Mouse (Mus musculus): ENCODE measurements around the gene Panx1.

Gene Panx1

GRCm38 (mm10) chr9:15045084-15045669, at the start of gene Panx1:
Gene Panx1, minus strand, starts transcription at chr9:15045478.
- no peak for DNase-seq (ENCODE audit: extremely low read depth, insufficient read length, low spot score)

DNA sequence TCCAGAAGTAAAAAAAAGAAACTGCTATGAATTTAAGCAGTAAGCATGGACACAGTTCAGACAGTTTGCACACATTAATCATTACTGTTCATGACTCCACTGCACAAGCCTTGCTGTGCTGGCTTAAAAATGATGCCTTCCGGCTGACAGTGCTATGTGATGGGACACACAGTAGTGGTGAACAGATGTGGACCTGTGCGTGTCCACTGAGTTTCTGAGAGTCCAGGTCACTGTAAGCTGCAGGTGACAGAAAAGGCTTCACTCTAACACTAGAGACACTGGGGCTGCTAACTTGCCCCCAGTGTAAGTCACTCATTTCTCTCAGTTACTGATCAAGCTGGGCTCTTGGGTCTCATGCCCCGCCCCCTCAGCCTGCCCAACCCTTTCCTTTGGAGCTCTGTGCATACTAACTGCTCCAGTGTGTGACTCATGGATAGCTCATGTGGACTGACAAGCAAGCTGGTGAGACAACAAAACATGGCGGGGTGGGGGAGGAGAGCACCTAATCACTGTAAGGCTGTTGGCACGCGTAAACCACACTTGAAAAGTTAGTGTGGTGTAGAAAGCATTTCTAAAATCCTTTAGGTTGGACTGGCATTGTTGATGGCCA, 23.5 kb upstream of the Panx1 start:
- DNase-seq (ENCODE audit: extremely low read depth, insufficient read length, low spot score) = peak; percentile 69

- DNase-seq (ENCODE audit: extremely low read depth, insufficient read length, low spot score) = no peak
Measured at GRCm38 (mm10) chr9:15067995-15068685, 22.9 kb upstream of the Panx1 start.

- no peak for DNase-seq (ENCODE audit: extremely low read depth, insufficient read length, low spot score)
Measured at GRCm38 (mm10) chr9:15064176-15064575, 18.9 kb upstream of the Panx1 start.

DNA sequence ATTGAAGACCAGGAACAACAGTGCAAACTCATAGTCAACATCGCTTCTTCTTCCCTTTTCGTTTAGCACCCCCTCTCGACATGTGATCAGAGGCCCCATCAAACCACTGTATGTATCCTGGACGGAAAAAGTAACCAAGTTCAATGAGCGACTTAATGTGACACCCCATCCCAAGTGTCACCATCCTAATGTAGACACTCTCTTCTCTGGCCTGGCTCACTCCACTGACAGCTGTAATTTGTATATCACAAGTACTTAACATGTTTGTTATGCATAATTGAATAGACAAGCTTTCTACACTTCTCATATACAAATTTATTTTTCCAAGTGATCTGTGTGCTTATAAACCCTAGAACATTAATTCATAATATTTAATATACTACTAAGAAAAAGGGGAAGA, 15.6 kb upstream of the Panx1 start:
- no peak for DNase-seq (ENCODE audit: extremely low read depth, insufficient read length, low spot score)

DNA sequence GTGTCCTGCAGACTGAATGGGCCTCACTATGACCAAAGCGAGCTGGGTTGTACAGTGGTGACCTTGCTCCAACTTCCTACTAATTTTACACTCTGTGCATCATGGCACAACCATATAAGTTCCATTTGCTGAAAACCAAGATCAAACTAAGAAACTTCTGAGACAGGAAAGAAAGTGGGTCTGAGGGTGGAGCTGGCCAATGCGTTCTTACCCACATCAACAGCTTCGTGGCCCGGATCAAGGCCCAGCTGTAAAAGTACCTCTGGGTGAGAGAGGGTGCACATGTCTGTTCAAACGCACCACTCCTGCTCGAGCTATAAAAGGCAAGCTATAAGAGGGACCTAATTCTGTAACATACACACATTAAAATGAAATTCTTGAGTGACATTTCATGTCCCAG, 14.7 kb upstream of the Panx1 start:
- no peak for DNase-seq (ENCODE audit: extremely low read depth, insufficient read length, low spot score)

GRCm38 (mm10) chr9:15045740-15046139, 462 bp upstream of the Panx1 start:
- DNase-seq (ENCODE audit: extremely low read depth, insufficient read length, low spot score) = no peak

GRCm38 (mm10) chr9:15044391-15045083, 741 bp downstream of the Panx1 start:
- no peak for DNase-seq (ENCODE audit: extremely low read depth, insufficient read length, low spot score)

- no peak for DNase-seq (ENCODE audit: extremely low read depth, insufficient read length, low spot score)
Measured at GRCm38 (mm10) chr9:15041556-15041955, 3.7 kb downstream of the Panx1 start.

DNA sequence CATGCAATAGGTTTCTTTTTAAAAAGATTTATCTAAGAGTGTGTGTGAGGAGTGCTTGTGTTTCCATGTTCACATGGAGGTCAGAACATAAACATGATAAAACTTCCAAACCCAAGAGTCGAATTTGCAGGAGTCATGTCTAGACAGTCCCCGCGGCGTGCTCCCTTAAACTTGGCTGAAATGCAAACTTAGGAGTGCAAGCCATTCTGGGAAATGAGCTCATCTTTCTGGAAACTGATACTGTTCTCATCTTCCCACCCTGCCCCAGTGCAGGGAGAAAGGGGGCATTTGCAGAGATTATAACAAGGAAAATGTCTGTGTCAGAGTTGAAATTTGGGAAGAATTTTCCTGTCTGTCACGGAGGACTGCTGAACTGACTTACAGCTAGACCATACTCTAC, 5.4 kb downstream of the Panx1 start:
- no peak for DNase-seq (ENCODE audit: extremely low read depth, insufficient read length, low spot score)

DNA sequence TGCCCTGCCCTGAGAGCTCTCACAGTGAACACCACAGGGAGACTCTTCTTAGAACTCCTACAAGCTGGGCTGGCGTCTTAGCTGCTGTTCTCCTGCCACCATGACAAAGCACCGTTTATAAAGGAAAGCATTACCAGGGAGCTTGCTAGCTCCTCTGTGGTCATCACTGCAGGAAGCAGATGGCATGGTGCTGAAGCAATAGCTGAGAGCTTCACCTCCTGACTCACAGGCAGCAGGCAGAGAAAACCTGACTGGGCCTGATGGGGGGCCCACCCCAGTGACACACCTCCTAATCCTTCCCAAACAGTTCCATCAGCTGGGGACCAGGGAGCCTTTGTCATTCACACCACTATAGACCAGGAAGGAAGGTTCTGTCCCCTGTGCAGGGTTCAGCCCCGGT, 7.6 kb downstream of the Panx1 start:
- DNase-seq (ENCODE audit: extremely low read depth, insufficient read length, low spot score) = no peak

DNA sequence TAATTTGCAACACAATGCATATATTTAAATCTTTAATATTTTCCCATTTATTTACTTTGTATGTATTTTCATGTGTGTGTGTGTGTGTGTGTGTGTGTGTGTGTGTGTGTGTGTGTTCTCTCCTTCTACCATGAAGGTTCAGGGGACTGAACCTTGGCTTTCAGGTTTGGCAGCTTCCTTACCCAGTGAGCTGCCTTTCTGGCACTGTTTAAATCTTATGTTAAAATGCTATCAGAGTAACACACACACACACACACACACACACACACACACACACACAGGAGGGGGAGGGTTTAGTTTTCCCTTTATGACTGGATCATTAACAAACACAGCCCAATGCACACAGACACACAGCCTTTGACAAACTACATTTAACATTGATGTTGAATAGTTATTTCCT, 8.0 kb downstream of the Panx1 start:
- no peak for DNase-seq (ENCODE audit: extremely low read depth, insufficient read length, low spot score)

DNA sequence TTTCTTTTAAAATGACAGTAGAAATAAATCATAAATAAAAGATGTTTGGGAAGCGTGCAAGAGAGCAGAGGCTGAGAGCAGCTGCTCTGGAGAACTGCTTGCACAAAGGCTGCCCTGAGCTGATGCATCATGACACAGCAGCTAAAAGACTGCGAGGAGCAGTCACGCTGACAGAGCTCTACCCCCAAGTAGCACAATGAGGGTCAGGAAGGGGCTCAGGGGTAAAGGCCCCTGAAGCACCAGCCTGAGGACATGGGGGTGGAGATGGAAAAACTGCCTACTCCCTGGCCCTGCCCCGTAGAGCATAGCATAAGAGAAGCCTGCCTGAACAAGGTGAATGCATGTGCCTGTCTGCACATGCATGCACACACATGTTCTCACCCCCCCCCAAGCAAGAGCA, 8.5 kb downstream of the Panx1 start:
- no peak for DNase-seq (ENCODE audit: extremely low read depth, insufficient read length, low spot score)

GRCm38 (mm10) chr9:15036405-15036804, 8.9 kb downstream of the Panx1 start:
- no peak for DNase-seq (ENCODE audit: extremely low read depth, insufficient read length, low spot score)

GRCm38 (mm10) chr9:15035979-15036378, 9.3 kb downstream of the Panx1 start:
- DNase-seq (ENCODE audit: extremely low read depth, insufficient read length, low spot score) = no peak

DNA sequence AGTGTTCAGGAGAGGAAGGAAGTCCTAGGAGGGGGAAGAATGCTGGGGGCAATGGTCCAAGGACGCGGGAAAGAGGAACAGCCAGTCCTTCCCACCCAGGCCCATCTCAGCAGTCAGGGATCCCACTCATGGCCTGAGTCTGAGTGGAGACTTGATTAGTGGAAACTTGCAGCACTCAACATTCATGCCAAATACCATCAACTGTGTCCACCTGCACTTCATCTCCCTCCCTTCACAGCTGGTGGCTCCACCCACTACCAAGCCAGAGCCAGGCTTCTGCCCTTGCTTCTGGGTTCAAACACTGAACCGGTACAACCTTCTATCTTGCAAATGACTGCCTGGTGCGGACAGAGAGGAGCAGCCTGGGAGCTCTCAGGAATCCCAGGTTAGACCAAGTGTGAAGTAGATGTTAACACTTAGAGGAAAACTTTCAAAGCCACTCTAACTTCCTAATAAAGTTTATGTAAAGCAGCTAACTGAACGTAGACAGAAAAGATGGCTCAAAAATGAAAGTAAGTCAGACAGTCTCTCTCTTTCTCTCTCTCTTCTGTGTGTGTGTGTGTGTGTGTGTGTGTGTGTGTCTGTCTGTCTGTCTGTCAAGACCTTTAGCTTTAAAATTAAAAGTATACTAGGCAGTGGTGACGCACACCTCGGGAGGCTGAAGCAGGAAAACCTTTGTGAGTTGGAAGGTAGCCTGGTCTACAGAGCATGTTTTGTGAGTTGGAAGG, 10.6 kb downstream of the Panx1 start:
- DNase-seq (ENCODE audit: extremely low read depth, insufficient read length, low spot score) = no peak

DNA sequence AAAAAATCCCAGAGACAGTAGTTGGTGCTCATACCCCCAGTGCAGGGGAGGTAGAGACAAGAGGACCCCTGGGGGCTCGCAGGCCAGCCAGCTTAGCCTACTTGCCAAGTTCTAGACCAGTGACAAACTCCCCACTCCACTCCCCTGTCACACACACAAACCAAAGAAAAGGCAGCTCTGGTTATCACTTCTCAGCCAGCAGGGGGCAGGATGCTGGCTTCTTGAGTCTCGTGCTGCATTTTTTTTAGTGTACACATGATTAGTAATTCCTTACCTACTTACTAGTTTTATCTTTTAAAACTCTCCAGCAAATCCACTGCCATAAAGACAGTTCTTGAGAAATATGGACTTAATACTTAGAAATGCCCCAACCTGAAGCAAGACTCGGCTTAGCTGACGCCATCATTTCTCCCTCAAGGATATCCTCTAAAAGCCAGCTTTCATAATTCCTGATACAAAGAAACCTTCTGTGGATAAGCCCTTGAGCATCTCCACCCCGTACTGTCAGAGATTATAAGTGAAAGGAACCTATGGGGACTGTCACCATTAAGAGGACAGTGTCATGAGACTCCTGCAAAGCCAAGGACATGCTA, 11.6 kb downstream of the Panx1 start:
- DNase-seq (ENCODE audit: extremely low read depth, insufficient read length, low spot score) = no peak

DNA sequence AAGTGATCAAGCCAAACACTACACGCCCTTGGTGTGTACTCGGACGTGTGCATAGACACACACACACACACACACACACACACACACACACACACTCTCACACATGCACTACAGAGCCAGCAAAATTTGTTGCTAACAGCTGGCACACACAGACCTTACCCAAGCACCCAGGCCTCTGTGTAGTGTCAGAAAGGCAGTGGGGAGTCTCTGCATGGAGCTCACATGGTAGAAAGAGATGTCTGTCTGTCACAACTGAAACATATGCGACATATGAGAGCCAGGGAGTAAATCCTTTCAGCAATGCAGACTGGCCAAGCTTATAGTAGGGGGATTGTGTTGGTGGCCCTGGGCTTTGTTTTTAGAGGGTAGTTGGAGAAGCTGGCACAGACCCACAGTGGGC, 12.5 kb downstream of the Panx1 start:
- no peak for DNase-seq (ENCODE audit: extremely low read depth, insufficient read length, low spot score)

DNA sequence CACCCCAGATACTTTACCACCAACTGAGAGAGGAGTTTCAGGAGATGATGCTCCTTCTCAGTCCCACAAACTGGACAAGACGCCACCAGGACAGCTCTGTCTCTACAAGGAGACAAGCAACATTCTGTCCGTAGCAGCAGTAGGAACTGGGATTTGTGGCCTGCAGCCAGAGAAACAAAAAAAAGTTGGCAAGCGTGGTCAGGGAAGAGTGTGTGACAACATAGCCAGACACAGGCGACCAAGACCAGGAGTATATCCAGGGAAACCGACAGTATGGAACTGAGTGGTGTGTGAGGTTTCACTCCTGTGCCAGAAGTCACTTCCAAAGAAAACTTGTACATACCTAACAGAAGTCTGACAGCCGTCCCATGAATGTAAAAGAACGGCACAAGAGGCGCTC, 14.5 kb downstream of the Panx1 start:
- no peak for DNase-seq (ENCODE audit: extremely low read depth, insufficient read length, low spot score)

DNA sequence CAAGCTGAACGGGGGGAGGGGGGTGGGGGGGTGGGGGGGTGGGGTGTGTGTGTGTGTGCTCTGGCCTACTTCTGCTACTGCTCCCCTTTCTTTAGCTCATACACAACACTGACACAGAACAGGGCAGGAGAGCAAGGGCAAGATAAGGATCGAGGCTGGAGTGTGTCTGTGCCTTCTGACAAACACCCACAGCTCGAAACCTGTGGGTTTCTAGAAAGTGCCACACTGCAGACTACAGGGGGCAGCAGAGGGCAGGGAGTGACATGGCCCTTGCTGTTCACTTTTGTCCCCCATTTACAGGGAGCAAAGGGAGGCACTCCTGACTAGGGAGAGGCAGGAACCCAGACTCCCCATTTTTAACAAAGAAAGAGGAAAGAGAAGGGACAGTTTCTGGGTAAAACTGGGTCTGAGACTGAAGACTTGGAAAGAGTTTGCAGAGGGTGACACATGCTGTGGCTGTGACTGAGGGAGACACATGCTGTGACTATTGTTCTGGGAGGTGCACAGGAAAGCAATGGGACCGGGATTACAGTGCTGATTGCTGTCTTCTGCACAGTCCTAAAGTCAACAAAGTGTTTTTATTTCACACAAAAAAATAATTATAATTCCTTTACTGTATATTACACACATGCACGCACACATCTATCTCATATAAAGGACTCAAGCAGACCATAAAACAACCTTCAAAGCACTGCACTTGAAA, 16.1 kb downstream of the Panx1 start:
- DNase-seq (ENCODE audit: extremely low read depth, insufficient read length, low spot score) = no peak
